Mouse (Mus musculus): Measurements from ENCODE around the gene Kcnk18. TPM values are rescaled to one million over a fixed set of nuclear protein-coding genes. Genes with fewer than 3 reads are reported as not detected.

Gene Kcnk18
- polyA plus RNA-seq, 1 experiment from 2014 or later: not detected

GRCm38 (mm10) chr19:59280841-59281240, 61.8 kb downstream of the Kcnk18 start:
- Histone ChIP-seq H3K4me2 (ENCODE audit: low read length) (no peak overlapping the region), H3K9ac (replicated peaks; ENCODE audit: low read length) (no peak overlapping the region), H3K4me3 (replicated peaks; ENCODE audit: low read depth, low read length) (no peak overlapping the region), H3K4me1 (ENCODE audit: control insufficient read depth, insufficient read depth, low read length) (no peaks in the 10 kb centered on the region), H3K27ac (replicated peaks; ENCODE audit: low read depth, low read length) (no peak overlapping the region), H3K36me3 (ENCODE audit: control insufficient read depth, insufficient read depth, low read length) (no peaks in the 10 kb centered on the region), H3K27me3 (ENCODE audit: control insufficient read depth, insufficient read depth, low read length) (no peaks in the 10 kb centered on the region), H3K9me3 (ENCODE audit: control insufficient read depth, low read length) (no peaks in the 10 kb centered on the region)
- DNase-seq (no peak), ATAC-seq (ENCODE audit: low FRiP score, low TSS enrichment) (no peak)

DNA sequence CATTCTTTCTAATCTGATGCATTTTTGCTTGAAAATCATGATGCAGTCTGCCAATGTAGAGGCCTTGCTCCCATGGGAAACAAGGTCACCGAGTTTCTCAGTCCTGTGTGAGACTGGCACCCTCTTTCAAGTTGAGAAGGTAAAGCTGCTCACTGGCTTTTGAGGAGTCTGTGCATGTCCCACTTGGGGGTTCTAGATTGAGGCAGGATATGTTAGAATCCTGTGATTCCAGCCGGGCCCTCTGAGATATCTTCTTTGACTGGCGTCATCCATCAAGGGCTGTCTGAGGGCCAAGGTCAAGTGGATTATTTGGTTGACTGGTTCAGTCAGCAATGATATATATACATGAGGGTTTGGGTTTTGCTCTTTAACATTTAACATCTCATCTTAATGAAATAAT, 63.0 kb downstream of the Kcnk18 start:
- no peak for DNase-seq
- no peaks in the 10 kb centered on the region for H3K36me3 ChIP-seq (ENCODE audit: control insufficient read depth, insufficient read depth, low read length)
- no peaks in the 10 kb centered on the region for H3K9me3 ChIP-seq (ENCODE audit: control insufficient read depth, low read length)
- no peaks in the 10 kb centered on the region for H3K27me3 ChIP-seq (ENCODE audit: control insufficient read depth, insufficient read depth, low read length)
- no peak overlapping the region for H3K27ac ChIP-seq (replicated peaks; ENCODE audit: low read depth, low read length)
- H3K4me2 ChIP-seq (ENCODE audit: low read length): no peak overlapping the region
- H3K9ac ChIP-seq (replicated peaks; ENCODE audit: low read length): no peak overlapping the region
- ATAC-seq (ENCODE audit: low FRiP score, low TSS enrichment): no peak
- 75% methylated on average over 3 of the region's 3 CpGs for WGBS
- H3K4me1 ChIP-seq (ENCODE audit: control insufficient read depth, insufficient read depth, low read length): no peaks in the 10 kb centered on the region
- no peak overlapping the region for H3K4me3 ChIP-seq (replicated peaks; ENCODE audit: low read depth, low read length)

Other genes starting within 250 kb of the Kcnk18 start
- gene Shtn1, start 143.1 kb upstream of the Kcnk18 start, polyA plus RNA-seq (2014; fragmentation: Nextera tagmentation; extraction: Ambion mirVana): 32.1 and 36.9 TPM in 2 replicates
- gene Vax1, start 49.2 kb upstream of the Kcnk18 start, polyA plus RNA-seq (2014; fragmentation: Nextera tagmentation; extraction: Ambion mirVana): not detected in 2 replicates
- 18.9 and 23.0 TPM in 2 replicates for gene Slc18a2, start 41.7 kb downstream of the Kcnk18 start, polyA plus RNA-seq (2014; fragmentation: Nextera tagmentation; extraction: Ambion mirVana)
- gene Rps12-ps3, start 103.1 kb downstream of the Kcnk18 start, polyA plus RNA-seq (2014; fragmentation: Nextera tagmentation; extraction: Ambion mirVana): 26.3 and 29.8 TPM in 2 replicates
- gene Pdzd8, start 126.6 kb downstream of the Kcnk18 start, polyA plus RNA-seq (2014; fragmentation: Nextera tagmentation; extraction: Ambion mirVana): 15.0 and 15.7 TPM in 2 replicates
- gene Emx2, start 239.2 kb downstream of the Kcnk18 start, polyA plus RNA-seq (2014; fragmentation: Nextera tagmentation; extraction: Ambion mirVana): 18.5 and 19.1 TPM in 2 replicates